Mouse (Mus musculus) hindbrain, postnatal 0 days (tissue): ENCODE results near the gene Arl6ip4. TPM values are rescaled to one million over a fixed set of nuclear protein-coding genes. Genes with fewer than 3 reads are reported as not detected.

Experiments used
- ATAC-seq: fragments of 200-750 bp; cut with Nextera tagmentation; 2 replicates; pipeline ENCODE4 v1.8.0; 2017; ENCODE audit warnings: mild to moderate bottlenecking, moderate TSS enrichment, moderate library complexity
- DNase-seq: peaks from one replicate; pipeline ENCODE4 v3.0.0-alpha.2; 2015; ENCODE audit warnings: low spot score
- H3K27ac ChIP-seq: fragments of 300-500 bp; sonication (generic); 2 replicates; pipeline ENCODE4 v1.5.1; 2014; ENCODE audit warnings: mild to moderate bottlenecking
- H3K27me3 ChIP-seq: fragments of 300-500 bp; sonication (generic); 2 replicates; pipeline ENCODE4 v1.6.1; 2014; ENCODE audit warnings: low read length, mixed read lengths; ENCODE audit not compliant: insufficient read depth
- H3K36me3 ChIP-seq: fragments of 300-500 bp; sonication (generic); 2 replicates; pipeline ENCODE4 v1.6.1; 2014; ENCODE audit warnings: low read length, mixed read lengths; ENCODE audit not compliant: insufficient read depth
- H3K4me1 ChIP-seq: fragments of 300-500 bp; sonication (generic); 2 replicates; pipeline ENCODE4 v1.6.1; 2014; ENCODE audit warnings: antibody characterized with exemption, low read length, mixed read lengths; ENCODE audit not compliant: insufficient read depth
- H3K4me2 ChIP-seq: fragments of 300-500 bp; sonication (generic); 2 replicates; pipeline ENCODE4 v1.6.1; 2014; ENCODE audit warnings: low read depth, mild to moderate bottlenecking, low read length, moderate library complexity, mixed read lengths
- H3K4me3 ChIP-seq: fragments of 300-500 bp; sonication (generic); 2 replicates; pipeline ENCODE4 v1.5.1; 2014; ENCODE audit warnings: low read length
- H3K9ac ChIP-seq: fragments of 300-500 bp; sonication (generic); replicated peaks from 2 replicates; pipeline ENCODE4 v1.6.1; 2014; ENCODE audit warnings: mild to moderate bottlenecking, low read length, moderate library complexity, mixed read lengths
- H3K9me3 ChIP-seq: fragments of 300-500 bp; sonication (generic); 2 replicates; pipeline ENCODE4 v1.6.1; 2016; ENCODE audit warnings: low read length, mixed read lengths
- CTCF ChIP-seq: IDR thresholded peaks from 2 replicates; pipeline ENCODE4 v1.5.1; 2016; ENCODE audit warnings: antibody characterized with exemption, control low read depth, low read depth
- WGBS: fragments of 180-500 bp; shearing (Covaris S2); extraction: QIAGEN DNeasy Blood & Tissue Kit; methylation state at CpG from one replicate; pipeline ENCODE4 v1.1.7; 2014; 5-methylcytosine and 5-hydroxymethylcytosine counted together
- polyA plus RNA-seq: library from polyadenylated mRNA; unstranded; fragments of >200 nt; fragmentation: Nextera tagmentation; extraction: Ambion mirVana; gene quantifications from 2 replicates; pipeline ENCODE4 v1.2.1, GENCODE M21; 2015
- total RNA-seq: library from RNA; depleted of rRNA; stranded (reverse); fragments of >200 nt; gene quantifications from 2 replicates; pipeline ENCODE4 v1.2.3, GENCODE M21; 2014

Arl6ip4 gene
- total and polyA plus RNA-seq, 2 experiments from 2014 or later, result 32.5 to 121 TPM

DNA sequence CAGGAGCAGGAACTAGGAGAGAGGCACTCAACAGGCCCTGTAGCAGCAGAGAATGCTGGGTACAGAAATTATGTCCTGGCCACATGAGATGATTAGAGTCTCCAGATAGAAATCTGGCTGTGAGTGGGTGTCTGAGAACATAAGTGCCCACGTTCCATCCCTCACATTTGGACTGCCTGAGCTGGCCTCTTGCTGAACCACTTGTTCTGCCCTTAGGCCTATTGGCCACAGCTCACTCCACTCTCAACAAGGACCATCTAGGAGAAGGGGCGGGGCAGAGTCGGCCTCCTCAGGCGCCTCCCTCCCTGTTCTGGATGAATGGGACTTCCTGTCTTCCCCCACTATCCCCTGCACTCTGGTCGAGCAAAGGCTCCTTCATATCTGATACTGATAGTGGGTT is 33.1 kb downstream of the Arl6ip4 start:
- ATAC-seq, result no peak
- Histone ChIP-seq H3K27ac (no peak overlapping the region), H3K27me3 (no peaks in the 10 kb centered on the region), H3K4me1 (no peaks in the 10 kb centered on the region), H3K4me3 (no peak overlapping the region), H3K9me3 (no peaks in the 10 kb centered on the region), H3K4me2 (no peak overlapping the region), H3K9ac (no peak overlapping the region), H3K36me3 (peaks cover 20% of the 10 kb centered on the region)
- DNase-seq, result no peak
- WGBS, result 65% methylated on average over 5 of the region's 5 CpGs
- TF ChIP-seq CTCF, result no peak

DNA sequence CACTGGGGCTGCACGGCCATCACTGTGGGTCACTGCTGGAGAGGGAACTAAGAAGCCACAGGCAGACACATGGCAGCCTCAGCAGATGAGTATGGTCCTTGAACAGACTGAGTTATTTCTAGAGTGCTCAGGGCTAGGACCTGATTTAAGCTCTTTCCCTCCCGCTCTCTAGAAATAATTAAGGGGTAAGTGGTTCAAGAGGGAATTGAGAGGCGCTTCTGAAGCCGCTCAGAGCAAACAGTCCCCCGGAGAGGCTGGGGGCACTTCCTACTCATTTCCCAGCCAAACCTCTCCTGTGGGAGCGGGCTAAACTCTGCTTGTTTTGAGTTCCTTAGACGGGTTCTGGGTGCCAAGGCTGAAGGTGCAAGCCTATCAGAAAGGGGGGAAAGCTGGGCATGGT is 35.0 kb downstream of the Arl6ip4 start:
- Histone ChIP-seq H3K4me1 (no peaks in the 10 kb centered on the region), H3K9ac (no peak overlapping the region), H3K4me2 (no peak overlapping the region), H3K27me3 (no peaks in the 10 kb centered on the region), H3K36me3 (peaks cover 16% of the 10 kb centered on the region), H3K4me3 (no peak overlapping the region), H3K27ac (no peak overlapping the region), H3K9me3 (no peaks in the 10 kb centered on the region)
- DNase-seq (no peak), ATAC-seq (no peak)
- no peak for TF ChIP-seq CTCF
- 78% methylated on average over 7 of the region's 7 CpGs for WGBS

DNA sequence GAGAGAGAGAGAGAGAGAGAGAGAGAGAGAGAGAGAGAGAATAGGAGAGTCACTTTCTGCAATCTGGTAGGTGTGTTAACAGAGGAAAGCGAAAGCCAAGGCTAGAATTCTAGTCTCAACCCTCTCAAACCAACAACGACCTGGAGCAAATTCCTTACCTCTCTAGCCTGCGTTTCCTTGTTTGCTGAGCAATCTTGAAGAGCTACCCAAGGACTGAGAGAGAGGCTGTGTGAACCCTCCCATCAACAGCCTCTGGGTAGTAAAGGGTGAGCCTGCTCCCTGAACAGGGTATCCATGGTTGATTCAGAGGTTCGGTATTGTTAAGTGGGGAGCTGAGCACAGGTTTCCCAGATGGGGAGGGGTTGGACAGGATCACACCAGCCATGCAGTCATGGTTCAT is 36.8 kb downstream of the Arl6ip4 start:
- no peak for ATAC-seq
- H3K36me3 ChIP-seq, result peaks cover 16% of the 10 kb centered on the region
- 90% methylated on average over 4 of the region's 4 CpGs for WGBS
- H3K4me2 ChIP-seq, result no peak overlapping the region
- H3K27me3 ChIP-seq, result no peaks in the 10 kb centered on the region
- no peak for TF ChIP-seq CTCF
- DNase-seq, result no peak
- H3K9ac ChIP-seq, result no peak overlapping the region
- H3K4me3 ChIP-seq, result no peak overlapping the region
- H3K4me1 ChIP-seq, result no peaks in the 10 kb centered on the region
- H3K27ac ChIP-seq, result no peak overlapping the region
- no peaks in the 10 kb centered on the region for H3K9me3 ChIP-seq

DNA sequence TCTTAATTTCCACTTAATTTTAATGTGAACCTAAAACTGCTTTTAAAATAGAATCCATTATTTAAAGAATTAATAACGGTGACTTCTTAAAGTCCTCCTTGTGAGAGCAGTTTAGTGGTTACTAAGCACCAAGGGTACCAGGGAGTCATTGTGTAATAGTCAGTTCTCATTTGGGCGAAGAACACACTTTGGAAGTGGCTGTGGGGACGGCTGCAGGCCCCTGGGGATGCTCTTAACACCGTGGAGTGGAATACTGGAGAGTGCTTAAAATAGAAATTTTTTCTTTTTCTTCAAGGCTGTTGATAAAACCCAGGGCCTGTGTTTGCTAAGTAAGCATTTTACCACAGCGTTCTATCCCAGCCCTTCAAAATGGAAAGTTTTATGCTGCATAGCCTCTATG is 40.1 kb downstream of the Arl6ip4 start:
- Histone ChIP-seq H3K4me3 (no peak overlapping the region), H3K36me3 (peaks cover 9% of the 10 kb centered on the region; the same call in 1 of the 2 replicates), H3K27me3 (no peaks in the 10 kb centered on the region), H3K4me1 (no peaks in the 10 kb centered on the region), H3K9ac (no peak overlapping the region), H3K9me3 (no peaks in the 10 kb centered on the region), H3K27ac (no peak overlapping the region), H3K4me2 (no peak overlapping the region)
- no peak for DNase-seq
- no peak for TF ChIP-seq CTCF
- 76% methylated on average over 5 of the region's 5 CpGs for WGBS
- ATAC-seq, result no peak

DNA sequence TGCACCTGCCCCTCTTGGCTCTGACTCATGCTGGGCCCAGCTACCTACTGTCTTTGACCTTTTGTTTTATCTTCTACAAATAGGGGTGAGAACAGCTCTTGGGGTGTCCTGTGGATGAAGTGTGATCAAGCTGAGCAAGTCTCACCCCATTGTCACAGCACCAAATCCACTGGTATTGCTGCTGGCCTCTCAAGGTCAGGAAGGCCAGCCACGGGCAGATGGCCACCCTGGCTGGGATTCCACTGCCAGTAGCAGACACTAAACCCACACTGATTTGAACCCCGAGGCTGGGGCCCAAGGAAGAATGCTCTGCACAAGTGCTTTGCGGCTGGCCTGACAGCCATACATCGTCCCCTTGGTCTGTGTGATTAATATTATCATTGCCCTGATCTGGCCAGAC is 42.4 kb downstream of the Arl6ip4 start:
- Histone ChIP-seq H3K4me1 (peaks cover 7% of the 10 kb centered on the region; the same call in 1 of the 2 replicates), H3K9me3 (no peaks in the 10 kb centered on the region), H3K9ac (no peak overlapping the region), H3K27me3 (no peaks in the 10 kb centered on the region), H3K27ac (no peak overlapping the region), H3K4me2 (no peak overlapping the region), H3K36me3 (peaks cover 2% of the 10 kb centered on the region; the same call in 1 of the 2 replicates), H3K4me3 (no peak overlapping the region)
- 64% methylated on average over 4 of the region's 4 CpGs for WGBS
- no peak for DNase-seq
- no peak for ATAC-seq
- no peak for TF ChIP-seq CTCF

DNA sequence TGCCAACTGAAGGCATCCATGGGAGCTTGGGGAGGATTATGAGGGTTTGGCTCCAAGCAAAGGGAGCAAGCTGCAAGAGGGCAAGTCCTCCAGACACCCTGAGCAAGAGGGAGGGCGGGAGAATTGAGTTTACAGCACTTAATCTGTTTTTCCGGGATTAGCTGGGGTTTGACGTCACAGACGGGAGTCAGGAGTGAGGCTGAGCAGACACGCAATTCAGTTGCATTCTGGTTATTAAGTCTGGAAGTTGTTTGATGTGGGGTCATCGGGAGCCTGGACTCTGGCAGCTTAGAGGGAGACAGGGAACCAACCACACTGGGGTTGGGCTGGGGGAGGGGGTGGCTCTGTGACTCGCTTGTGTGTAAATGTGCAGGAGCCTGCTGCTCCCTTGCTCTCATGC is 43.6 kb downstream of the Arl6ip4 start:
- Histone ChIP-seq H3K4me2 (no peak overlapping the region), H3K4me3 (no peak overlapping the region), H3K27me3 (no peaks in the 10 kb centered on the region), H3K36me3 (no peaks in the 10 kb centered on the region), H3K27ac (no peak overlapping the region), H3K9ac (no peak overlapping the region), H3K9me3 (no peaks in the 10 kb centered on the region), H3K4me1 (peaks cover 12% of the 10 kb centered on the region; the same call in 1 of the 2 replicates)
- no peak for TF ChIP-seq CTCF
- ATAC-seq (no peak), DNase-seq (no peak)
- 55% methylated on average over 7 of the region's 7 CpGs for WGBS

DNA sequence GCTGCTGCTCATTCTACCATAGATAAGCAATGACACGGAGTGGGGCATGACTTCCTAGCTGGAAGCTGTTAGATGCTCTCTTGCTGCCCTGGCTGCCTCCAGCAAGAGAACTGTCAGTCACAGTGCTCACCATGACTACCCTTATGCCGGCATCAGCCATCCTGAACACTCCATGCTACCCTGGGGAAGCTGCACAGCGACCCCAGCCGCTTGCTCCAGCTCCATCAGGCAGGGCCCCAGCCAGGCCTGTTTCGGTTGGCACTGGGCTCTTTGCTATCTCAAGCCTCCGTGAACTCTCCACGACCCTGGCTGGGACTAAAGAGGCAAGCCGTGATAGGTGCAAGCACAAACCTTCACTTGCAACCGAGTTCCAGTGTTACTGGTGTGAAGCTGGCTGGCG is 45.9 kb downstream of the Arl6ip4 start:
- DNase-seq (peak; percentile 73), ATAC-seq (peak; percentile 82)
- H3K36me3 ChIP-seq, result no peaks in the 10 kb centered on the region
- H3K4me2 ChIP-seq, result no peak overlapping the region
- no peak overlapping the region for H3K4me3 ChIP-seq
- no peaks in the 10 kb centered on the region for H3K9me3 ChIP-seq
- H3K9ac ChIP-seq, result no peak overlapping the region
- peaks cover 30% of the 10 kb centered on the region for H3K4me1 ChIP-seq
- H3K27me3 ChIP-seq, result no peaks in the 10 kb centered on the region
- TF ChIP-seq CTCF, result peak; percentile 28; the same call in 1 of the 2 replicates
- WGBS, result 26% methylated on average over 10 of the region's 10 CpGs
- H3K27ac ChIP-seq, result 0 out of 2 replicates have a peak overlapping the region, but pooled peaks have one; percentile 1
